Mouse (Mus musculus) heart, adult 2 months (tissue): ENCODE results near the gene Ccdc162. TPM values are rescaled to one million over a fixed set of nuclear protein-coding genes. Genes with fewer than 3 reads are reported as not detected.

Experiments used
- DNase-seq, 2 experiments: peaks; one replicate each; pipeline ENCODE4 v3.0.0; 2021
- H3K27ac ChIP-seq: fragments of 200-600 bp; 2 replicates; pipeline ENCODE4 v1.8.1; 2022
- H3K27me3 ChIP-seq: fragments of 200-500 bp; 2 replicates; pipeline ENCODE4 v1.6.1; 2012; ENCODE audit warnings: mild to moderate bottlenecking, low read length, inconsistent platforms, mixed read lengths; ENCODE audit not compliant: control insufficient read depth, insufficient read depth
- H3K36me3 ChIP-seq: fragments of 200-500 bp; 2 replicates; pipeline ENCODE4 v1.6.1; 2012; ENCODE audit warnings: low read length, inconsistent platforms; ENCODE audit not compliant: control insufficient read depth, insufficient read depth
- H3K4me1 ChIP-seq: fragments of 200-500 bp; 2 replicates; pipeline ENCODE4 v1.6.1; 2011; ENCODE audit warnings: low read length; ENCODE audit not compliant: control insufficient read depth, insufficient read depth
- H3K4me3 ChIP-seq: fragments of 200-600 bp; 2 replicates; pipeline ENCODE4 v1.8.1; 2022
- H3K79me2 ChIP-seq: fragments of 200-500 bp; replicated peaks from 2 replicates; pipeline ENCODE4 v1.6.1; 2012; ENCODE audit warnings: mild to moderate bottlenecking, inconsistent platforms, low read length, moderate library complexity, mixed read lengths; ENCODE audit not compliant: control insufficient read depth, insufficient read depth
- H3K9ac ChIP-seq: fragments of 200-500 bp; 2 replicates; pipeline ENCODE4 v1.6.1; 2012; ENCODE audit warnings: low read depth, mild to moderate bottlenecking, control low read depth, inconsistent platforms, low read length, mixed read lengths
- CTCF ChIP-seq: fragments of 200-600 bp; IDR thresholded peaks from 2 replicates; pipeline ENCODE4 v1.8.1; 2022; ENCODE audit warnings: antibody characterized with exemption, mild to moderate bottlenecking, moderate library complexity
- EP300 ChIP-seq: fragments of 200-500 bp; IDR thresholded peaks from 2 replicates; pipeline ENCODE4 v1.6.1; 2011; ENCODE audit warnings: low read depth, low read length, control low read depth; ENCODE audit not compliant: insufficient read depth
- POLR2A ChIP-seq: fragments of 200-500 bp; IDR thresholded peaks from 2 replicates; pipeline ENCODE4 v1.6.1; 2011; ENCODE audit warnings: mild to moderate bottlenecking, low read depth, low read length, control low read depth; ENCODE audit not compliant: insufficient read depth
- WGBS: fragments of 180-500 bp; shearing (Covaris S2); methylation state at CpG from one replicate; pipeline ENCODE4 v1.1.7; 2018; 5-methylcytosine and 5-hydroxymethylcytosine counted together
- intact Hi-C: fragments of 180-260 bp; cut with DNase I; formaldehyde crosslinking; loops from one replicate; pipeline ENCODE4 v1.15.1; 2025
- polyA plus RNA-seq: library from polyadenylated mRNA; depleted of rRNA; stranded (reverse); fragments of >200 nt; gene quantifications from 2 replicates; pipeline ENCODE4 v1.2.3, GENCODE M21; 2012
- total RNA-seq, 2 experiments: library from RNA; stranded (reverse); gene quantifications; 2 replicates each; pipeline ENCODE4 v1.2.3; 2021

Ccdc162 gene
- total and polyA plus RNA-seq, 3 experiments, result 0.11 to 0.49 TPM; not detected in 1

DNA sequence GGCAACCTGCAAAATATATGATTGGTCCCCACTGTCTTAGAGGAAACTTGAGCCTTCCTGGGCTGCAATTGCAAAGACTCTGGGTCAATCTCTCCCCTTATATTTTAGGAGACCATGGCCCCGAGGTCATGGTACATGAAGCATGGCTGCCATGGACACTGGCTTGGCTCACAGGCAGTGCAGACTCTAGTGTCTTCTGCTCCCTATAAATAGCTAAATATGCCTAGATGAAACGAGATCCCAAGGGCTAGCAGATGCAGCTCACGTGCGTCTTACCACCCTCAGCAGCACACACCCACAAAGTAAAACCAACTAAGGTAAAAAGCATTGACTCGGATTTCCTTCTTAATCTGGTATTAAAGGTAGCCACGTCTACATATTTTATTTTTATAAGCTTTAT is 133.1 kb downstream of the Ccdc162 start:
- H3K4me3 ChIP-seq, result no peak overlapping the region
- DNase-seq, result no peak
- H3K27me3 ChIP-seq, result no peaks in the 10 kb centered on the region
- H3K36me3 ChIP-seq, result no peaks in the 10 kb centered on the region
- WGBS, result 71% methylated on average over 6 of the region's 6 CpGs
- no peak for TF ChIP-seq EP300
- no peak for TF ChIP-seq CTCF
- no peak for TF ChIP-seq POLR2A
- no peak overlapping the region for H3K9ac ChIP-seq
- H3K79me2 ChIP-seq, result no peaks in the 10 kb centered on the region
- intact Hi-C loops, result no loop called here
- H3K27ac ChIP-seq, result no peak overlapping the region
- H3K4me1 ChIP-seq, result no peaks in the 10 kb centered on the region

DNA sequence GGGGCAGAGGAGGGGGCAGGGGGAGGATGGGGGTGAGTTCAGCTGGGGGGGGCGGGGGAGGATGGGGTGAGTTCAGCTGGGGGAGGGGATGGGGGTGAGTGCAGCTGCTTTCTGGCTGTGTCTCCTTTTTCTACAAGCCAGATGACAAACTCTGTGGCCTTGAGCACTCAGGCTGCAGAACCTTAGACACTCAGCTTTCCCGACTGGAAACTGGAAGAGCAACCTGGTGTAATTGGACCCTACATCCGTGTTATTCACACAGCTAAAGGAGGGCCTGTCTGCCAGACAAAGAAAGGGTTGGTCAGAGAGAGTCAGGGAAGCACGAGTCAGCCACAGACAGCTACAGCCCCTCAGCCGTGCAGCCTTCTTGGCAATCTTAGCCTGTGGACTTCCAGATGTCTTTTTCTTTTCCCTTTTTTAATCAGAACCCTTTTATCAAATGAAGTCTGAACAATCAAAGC is 133.5 kb downstream of the Ccdc162 start:
- no peaks in the 10 kb centered on the region for H3K4me1 ChIP-seq
- no peak overlapping the region for H3K27ac ChIP-seq
- 46% methylated on average over 5 of the region's 5 CpGs for WGBS
- DNase-seq, result no peak
- intact Hi-C loops, result no loop called here
- H3K79me2 ChIP-seq, result no peaks in the 10 kb centered on the region
- no peaks in the 10 kb centered on the region for H3K36me3 ChIP-seq
- H3K9ac ChIP-seq, result no peak overlapping the region
- H3K4me3 ChIP-seq, result no peak overlapping the region
- no peaks in the 10 kb centered on the region for H3K27me3 ChIP-seq
- TF ChIP-seq CTCF (no peak), POLR2A (no peak), EP300 (no peak)

DNA sequence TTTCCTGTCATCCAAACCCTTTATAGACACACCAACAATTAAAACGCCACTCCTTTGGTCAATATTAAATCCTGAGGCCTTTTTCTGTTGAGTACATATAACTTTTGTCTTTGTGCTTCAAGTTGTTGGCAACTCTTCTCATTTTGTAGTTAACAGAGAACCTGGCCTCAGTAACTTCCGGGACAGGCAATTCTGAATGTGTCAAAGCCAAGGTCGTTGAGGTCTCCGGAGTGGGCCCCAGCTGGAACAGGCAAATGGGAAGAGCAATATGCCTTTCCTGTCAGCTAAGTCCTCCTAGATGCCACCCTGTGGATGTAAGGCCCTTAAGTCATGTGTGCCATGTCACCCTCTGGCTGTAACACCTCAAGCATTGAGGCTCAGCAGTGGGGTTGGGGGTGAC is 136.0 kb downstream of the Ccdc162 start:
- no peaks in the 10 kb centered on the region for H3K4me1 ChIP-seq
- H3K4me3 ChIP-seq, result no peak overlapping the region
- no peak overlapping the region for H3K9ac ChIP-seq
- no peak overlapping the region for H3K27ac ChIP-seq
- H3K79me2 ChIP-seq, result no peaks in the 10 kb centered on the region
- H3K27me3 ChIP-seq, result no peaks in the 10 kb centered on the region
- H3K36me3 ChIP-seq, result no peaks in the 10 kb centered on the region
- intact Hi-C loops, result no loop called here
- no peak for TF ChIP-seq POLR2A
- TF ChIP-seq EP300, result no peak
- TF ChIP-seq CTCF, result no peak
- DNase-seq, result no peak
- 52% methylated on average over 4 of the region's 4 CpGs for WGBS

DNA sequence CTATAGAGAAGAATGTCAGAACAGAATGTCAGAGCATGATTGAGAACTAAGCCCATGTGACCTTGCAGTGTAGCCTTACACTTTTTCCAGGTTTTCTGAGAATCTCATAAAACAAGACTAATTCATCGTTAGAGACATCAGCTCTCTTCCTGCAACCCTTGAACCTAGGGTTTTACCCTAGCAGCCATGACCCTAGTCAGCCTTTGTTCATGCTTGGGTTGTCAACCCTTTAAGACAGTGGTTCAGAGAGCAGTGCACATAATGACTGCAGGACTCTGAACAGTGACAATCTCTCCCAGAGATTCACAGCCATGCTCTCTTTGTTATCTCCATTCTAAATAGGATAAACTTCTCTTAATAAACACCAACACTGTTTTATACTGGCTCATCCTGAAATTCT is 137.9 kb downstream of the Ccdc162 start:
- Histone ChIP-seq H3K27me3 (no peaks in the 10 kb centered on the region), H3K27ac (no peak overlapping the region), H3K4me3 (no peak overlapping the region), H3K36me3 (no peaks in the 10 kb centered on the region), H3K4me1 (no peaks in the 10 kb centered on the region), H3K79me2 (no peaks in the 10 kb centered on the region), H3K9ac (no peak overlapping the region)
- WGBS, result 77% methylated on average over 1 of the region's 1 CpGs
- intact Hi-C loops, result no loop called here
- TF ChIP-seq CTCF (no peak), EP300 (no peak), POLR2A (no peak)
- no peak for DNase-seq

DNA sequence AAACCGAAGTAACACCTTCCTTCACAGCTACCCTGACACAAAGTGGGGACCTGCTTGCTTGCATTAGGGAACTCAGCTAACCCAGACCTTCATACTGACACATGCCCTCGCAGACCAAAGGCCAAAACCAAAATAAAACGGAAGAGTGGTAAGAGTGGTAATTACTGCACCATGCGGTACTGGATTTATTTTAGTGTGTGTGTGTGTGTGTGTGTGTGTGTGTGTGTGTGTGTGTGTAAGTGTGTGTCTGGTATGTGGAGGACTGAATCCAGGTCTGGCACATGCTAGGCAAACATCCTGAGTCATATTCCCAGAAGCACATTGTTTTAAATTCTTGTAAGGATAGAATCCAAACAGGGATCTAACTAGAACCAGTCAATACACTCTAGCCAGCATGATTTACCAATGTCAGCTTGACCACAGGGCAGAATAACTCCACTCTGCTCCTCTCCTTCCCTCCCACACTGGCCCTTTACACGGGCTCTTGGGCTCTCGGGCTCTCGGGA is 140.1 kb downstream of the Ccdc162 start:
- Histone ChIP-seq H3K4me1 (peaks cover 2% of the 10 kb centered on the region), H3K36me3 (no peaks in the 10 kb centered on the region), H3K79me2 (no peaks in the 10 kb centered on the region), H3K27me3 (no peaks in the 10 kb centered on the region), H3K27ac (no peak overlapping the region), H3K9ac (no peak overlapping the region), H3K4me3 (no peak overlapping the region)
- 78% methylated on average over 7 of the region's 7 CpGs for WGBS
- no peak for TF ChIP-seq CTCF
- no peak for DNase-seq
- intact Hi-C loops, result no loop called here

DNA sequence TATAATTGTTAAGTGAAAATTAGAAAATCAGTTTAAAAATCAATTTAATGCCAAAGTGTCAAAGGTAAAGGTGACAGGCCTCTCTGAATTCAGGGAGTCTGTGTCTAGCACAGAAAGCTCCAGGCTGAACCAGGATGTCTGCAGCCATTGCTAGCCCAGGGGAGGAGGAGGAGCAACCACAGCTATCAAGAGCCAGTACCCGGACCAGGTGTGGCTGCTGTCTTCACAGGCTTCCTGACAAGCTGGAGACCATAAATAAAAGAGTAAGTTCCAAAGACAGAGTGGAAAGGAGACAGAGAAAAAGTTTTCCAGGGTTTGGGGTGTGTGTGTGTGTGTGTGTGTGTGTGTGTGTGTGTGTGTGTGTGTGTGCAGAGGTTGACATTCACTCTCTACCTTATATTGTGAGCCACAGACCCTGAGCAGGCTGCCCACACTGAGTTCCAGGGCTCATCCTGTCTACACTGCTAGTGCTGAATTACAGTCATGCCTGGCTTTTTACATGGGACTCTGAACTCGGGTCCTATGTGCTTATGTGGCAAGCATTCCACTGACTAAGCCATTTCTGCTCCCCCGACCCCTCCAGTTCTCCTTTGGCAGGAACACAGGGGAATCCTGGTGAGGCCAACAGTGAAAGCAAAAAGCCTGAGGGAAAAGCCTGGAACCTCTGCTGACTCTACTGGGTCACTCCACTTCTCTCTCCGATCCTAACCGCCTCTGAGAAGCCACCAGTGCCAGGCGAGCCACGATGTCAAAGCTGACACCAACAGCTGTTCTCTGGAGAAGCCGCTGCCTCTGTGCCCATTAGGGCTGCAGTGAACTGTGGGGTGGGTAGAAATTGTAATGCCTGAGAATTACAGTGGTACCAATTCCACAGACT is 140.7 kb downstream of the Ccdc162 start:
- DNase-seq, result no peak
- no peak for TF ChIP-seq CTCF
- TF ChIP-seq POLR2A, result no peak
- no peak for TF ChIP-seq EP300
- H3K9ac ChIP-seq, result no peak overlapping the region
- H3K36me3 ChIP-seq, result no peaks in the 10 kb centered on the region
- H3K79me2 ChIP-seq, result no peaks in the 10 kb centered on the region
- peaks cover 2% of the 10 kb centered on the region for H3K4me1 ChIP-seq
- no peaks in the 10 kb centered on the region for H3K27me3 ChIP-seq
- no peak overlapping the region for H3K27ac ChIP-seq
- no peak overlapping the region for H3K4me3 ChIP-seq
- WGBS, result 57% methylated on average over 8 of the region's 8 CpGs
- intact Hi-C loops, result no loop called here
